Mouse (Mus musculus) G1E (cell line): ENCODE measurements around the gene Slc39a1.

Experiments
- CTCF ChIP-seq: IDR thresholded peaks from 2 replicates; pipeline ENCODE4 v1.5.1; 2012; ENCODE audit warnings: low read depth, low read length, inconsistent platforms, mixed read lengths
- GATA1 ChIP-seq: IDR thresholded peaks from 2 replicates; pipeline ENCODE4 v1.6.1; 2012; ENCODE audit warnings: borderline replicate concordance, low read length, inconsistent platforms, mixed read lengths
- POLR2AphosphoS5 ChIP-seq: IDR thresholded peaks from 2 replicates; pipeline ENCODE4 v1.6.1; 2012; ENCODE audit warnings: low read depth, low read length, inconsistent platforms; ENCODE audit not compliant: insufficient replicate concordance
- TAL1 ChIP-seq: conservative IDR thresholded peaks from 2 replicates; pipeline ENCODE4 v1.6.1; 2012; ENCODE audit warnings: low read depth, low read length, inconsistent platforms, mixed read lengths

- TF ChIP-seq CTCF (no peak), GATA1 (no peak), POLR2AphosphoS5 (peak; percentile 70; the same call in 1 of the 2 replicates), TAL1 (no peak)
These were observed 36.2 kb upstream of the Slc39a1 start for GRCm38 (mm10) chr3:90211475-90212398.
